Mouse (Mus musculus) heart, embryonic 10.5 days (tissue): ENCODE measurements around the gene Dlg5. TPM values are rescaled to one million over a fixed set of nuclear protein-coding genes. Genes with fewer than 3 reads are reported as not detected.

Experiments
- microRNA-seq: library from miRNA; unstranded; fragments of <30 nt; microRNA quantifications from one replicate; pipeline ENCODE4, GENCODE M21; 2017
- polyA plus RNA-seq: library from polyadenylated mRNA; unstranded; fragments of >200 nt; fragmentation: Nextera tagmentation; extraction: Ambion mirVana; gene quantifications from 2 replicates; pipeline ENCODE4 v1.2.1, GENCODE M21; 2016

Dlg5 gene
- polyA plus RNA-seq, 1 experiment from 2014 or later: 15.1 TPM

Small RNA genes lying within 50 kb of the gene (microRNA-seq; reads per million reads assigned to microRNA genes)
- gene Mir7210: not detected

Other genes starting within 250 kb of the Dlg5 start
- 0.05 and 0.16 TPM in 2 replicates for gene Kcnma1, start 231.4 kb downstream of the Dlg5 start, polyA plus RNA-seq
- not detected in 2 replicates for gene E330034G19Rik, start 47.3 kb upstream of the Dlg5 start, polyA plus RNA-seq
- gene Polr3a, start 241.1 kb upstream of the Dlg5 start, polyA plus RNA-seq: 16.9 and 18.1 TPM in 2 replicates
- gene Rps24, start 241.2 kb upstream of the Dlg5 start, polyA plus RNA-seq: 782 and 904 TPM in 2 replicates